Mouse (Mus musculus): ENCODE data around the gene Bcam. TPM values are rescaled to one million over a fixed set of nuclear protein-coding genes. Genes with fewer than 3 reads are reported as not detected.

The Bcam gene
- total and polyA plus RNA-seq, 3 experiments = 190 to 240 (median 214) TPM

GRCm38 (mm10) chr7:19713196-19713595 is 57.6 kb downstream of the Bcam start:
- no peak overlapping the region for H3K27ac ChIP-seq
- TF ChIP-seq CTCF (IDR thresholded peaks at IDR 0.05) = peak; percentile 67
- no peak for TF ChIP-seq POLR2A (IDR thresholded peaks at IDR 0.05; ENCODE audit: insufficient read depth, low read depth, low read length)
- WGBS = 36% methylated on average over 4 of the region's 4 CpGs
- no peaks in the 10 kb centered on the region for H3K79me2 ChIP-seq (replicated peaks; ENCODE audit: control insufficient read depth, insufficient read depth, low read length)
- no peaks in the 10 kb centered on the region for H3K27me3 ChIP-seq (ENCODE audit: control insufficient read depth, insufficient read depth, low read length)
- H3K36me3 ChIP-seq (ENCODE audit: control insufficient read depth, insufficient read depth, low read length) = no peaks in the 10 kb centered on the region
- intact Hi-C loops (cut with DNase I) = loop anchor here (1.0 kb wide), 1 partner anchor 44 kb away; no protein-coding TSS in a partner anchor
- no peak for DNase-seq
- H3K4me3 ChIP-seq = no peak overlapping the region
- peaks cover 2% of the 10 kb centered on the region for H3K4me1 ChIP-seq (ENCODE audit: control insufficient read depth, insufficient read depth, low read length)
- no peak overlapping the region for H3K9ac ChIP-seq (ENCODE audit: low read depth, low read length)

GRCm38 (mm10) chr7:19712414-19712813 is 58.4 kb downstream of the Bcam start:
- intact Hi-C loops (cut with DNase I) = no loop called here
- H3K27me3 ChIP-seq (ENCODE audit: control insufficient read depth, insufficient read depth, low read length) = no peaks in the 10 kb centered on the region
- TF ChIP-seq CTCF (IDR thresholded peaks at IDR 0.05) (peak; percentile 68), POLR2A (IDR thresholded peaks at IDR 0.05; ENCODE audit: insufficient read depth, low read depth, low read length) (no peak), EP300 (IDR thresholded peaks at IDR 0.05; ENCODE audit: insufficient read depth, low read depth, low read length) (no peak)
- no peaks in the 10 kb centered on the region for H3K79me2 ChIP-seq (replicated peaks; ENCODE audit: control insufficient read depth, insufficient read depth, low read length)
- H3K9ac ChIP-seq (ENCODE audit: low read depth, low read length) = no peak overlapping the region
- no peak for DNase-seq
- peaks cover 2% of the 10 kb centered on the region for H3K4me1 ChIP-seq (ENCODE audit: control insufficient read depth, insufficient read depth, low read length)
- no peaks in the 10 kb centered on the region for H3K36me3 ChIP-seq (ENCODE audit: control insufficient read depth, insufficient read depth, low read length)
- H3K4me3 ChIP-seq = no peak overlapping the region
- H3K27ac ChIP-seq = no peak overlapping the region
- 57% methylated on average over 4 of the region's 4 CpGs for WGBS

- Histone ChIP-seq H3K9ac (ENCODE audit: low read depth, low read length) (no peak overlapping the region), H3K36me3 (ENCODE audit: control insufficient read depth, insufficient read depth, low read length) (no peaks in the 10 kb centered on the region), H3K4me1 (ENCODE audit: control insufficient read depth, insufficient read depth, low read length) (peaks cover 2% of the 10 kb centered on the region), H3K27me3 (ENCODE audit: control insufficient read depth, insufficient read depth, low read length) (no peaks in the 10 kb centered on the region), H3K27ac (no peak overlapping the region), H3K79me2 (replicated peaks; ENCODE audit: control insufficient read depth, insufficient read depth, low read length) (no peaks in the 10 kb centered on the region), H3K4me3 (no peak overlapping the region)
- no peak for TF ChIP-seq CTCF (IDR thresholded peaks at IDR 0.05)
- TF ChIP-seq EP300 (IDR thresholded peaks at IDR 0.05; ENCODE audit: insufficient read depth, low read depth, low read length) = no peak
- TF ChIP-seq POLR2A (IDR thresholded peaks at IDR 0.05; ENCODE audit: insufficient read depth, low read depth, low read length) = no peak
- DNase-seq = no peak
- intact Hi-C loops (cut with DNase I) = no loop called here
- WGBS = 90% methylated on average over 10 of the region's 10 CpGs
Observed at GRCm38 (mm10) chr7:19710650-19711049, 60.2 kb downstream of the Bcam start.

Other genes starting within 250 kb of the Bcam start
- 10 to 100 TPM; 58.0 to 69.5 TPM for gene Ppp1r37, start 207.9 kb downstream of the Bcam start, total RNA-seq (2021)
- 56.0 and 66.4 TPM in 2 replicates for gene Ppp1r37, start 207.9 kb downstream of the Bcam start, polyA plus RNA-seq (2012; rRNA removed)
- under 1 TPM; 0.42 to 0.43 TPM for gene Zfp296, start 193.7 kb downstream of the Bcam start, total RNA-seq (2021)
- gene Zfp296, start 193.7 kb downstream of the Bcam start, polyA plus RNA-seq (2012; rRNA removed) = 0.82 and 1.0 TPM in 2 replicates
- gene Gemin7, start 193.4 kb downstream of the Bcam start, total RNA-seq (2021) = 10 to 100 TPM; 48.5 to 48.6 TPM
- gene Gemin7, start 193.4 kb downstream of the Bcam start, polyA plus RNA-seq (2012; rRNA removed) = 75.2 and 87.3 TPM in 2 replicates
- gene Clasrp, start 166.5 kb downstream of the Bcam start, total RNA-seq (2021) = 10 to 100 TPM; 13.9 to 14.0 TPM
- 26.1 and 32.0 TPM in 2 replicates for gene Clasrp, start 166.5 kb downstream of the Bcam start, polyA plus RNA-seq (2012; rRNA removed)
- gene Relb, start 141.6 kb downstream of the Bcam start, total RNA-seq (2021) = 1 to 10 TPM; 7.1 to 7.6 TPM
- 9.5 and 12.1 TPM in 2 replicates for gene Relb, start 141.6 kb downstream of the Bcam start, polyA plus RNA-seq (2012; rRNA removed)
- 10 to 100 TPM; 61.7 to 74.9 TPM for gene Clptm1, start 106.0 kb downstream of the Bcam start, total RNA-seq (2021)
- gene Clptm1, start 106.0 kb downstream of the Bcam start, polyA plus RNA-seq (2012; rRNA removed) = 70.1 and 123 TPM in 2 replicates
- gene Apoc2, start 93.1 kb downstream of the Bcam start, total RNA-seq (2021) = under 1 TPM in 1 of 2 experiments, not detected in 1; 0.47 TPM
- gene Apoc2, start 93.1 kb downstream of the Bcam start, polyA plus RNA-seq (2012; rRNA removed) = not detected in 2 replicates
- gene Gm44805, start 89.6 kb downstream of the Bcam start, total RNA-seq (2021) = not detected
- gene Gm44805, start 89.6 kb downstream of the Bcam start, polyA plus RNA-seq (2012; rRNA removed) = not detected in 2 replicates
- gene Apoc4, start 89.5 kb downstream of the Bcam start, total RNA-seq (2021) = not detected
- 0.82 TPM in 1 of 2 replicates, not detected in the other for gene Apoc4, start 89.5 kb downstream of the Bcam start, polyA plus RNA-seq (2012; rRNA removed)
- gene Apoc1, start 78.4 kb downstream of the Bcam start, total RNA-seq (2021) = 1 to 10 TPM; 2.7 to 4.2 TPM
- gene Apoc1, start 78.4 kb downstream of the Bcam start, polyA plus RNA-seq (2012; rRNA removed) = 3.1 and 7.2 TPM in 2 replicates
- 100 to 1,000 TPM; 278 to 293 TPM for gene Apoe, start 71.8 kb downstream of the Bcam start, total RNA-seq (2021)
- 456 and 519 TPM in 2 replicates for gene Apoe, start 71.8 kb downstream of the Bcam start, polyA plus RNA-seq (2012; rRNA removed)
- gene Tomm40, start 55.6 kb downstream of the Bcam start, total RNA-seq (2021) = 10 to 100 TPM; 92.7 to 98.2 TPM
- gene Tomm40, start 55.6 kb downstream of the Bcam start, polyA plus RNA-seq (2012; rRNA removed) = 81.9 and 91.2 TPM in 2 replicates
- gene Nectin2, start 20.5 kb downstream of the Bcam start, total RNA-seq (2021) = 10 to 100 TPM; 30.2 to 41.4 TPM
- gene Nectin2, start 20.5 kb downstream of the Bcam start, polyA plus RNA-seq (2012; rRNA removed) = 29.4 and 30.7 TPM in 2 replicates
- gene Cblc, start 25.8 kb upstream of the Bcam start, total RNA-seq (2021) = under 1 TPM; 0.63 to 0.77 TPM
- gene Cblc, start 25.8 kb upstream of the Bcam start, polyA plus RNA-seq (2012; rRNA removed) = 0.41 and 1.2 TPM in 2 replicates
- gene Bcl3, start 51.8 kb upstream of the Bcam start, total RNA-seq (2021) = 1 to 10 TPM; 3.5 to 6.1 TPM
- gene Bcl3, start 51.8 kb upstream of the Bcam start, polyA plus RNA-seq (2012; rRNA removed) = 11.9 and 14.0 TPM in 2 replicates
- not detected for gene Gm19345, start 81.0 kb upstream of the Bcam start, total RNA-seq (2021)
- not detected in 2 replicates for gene Gm19345, start 81.0 kb upstream of the Bcam start, polyA plus RNA-seq (2012; rRNA removed)
- gene Ceacam16, start 90.3 kb upstream of the Bcam start, total RNA-seq (2021) = under 1 TPM in 1 of 2 experiments, not detected in 1; 0.14 TPM
- 0.35 and 0.66 TPM in 2 replicates for gene Ceacam16, start 90.3 kb upstream of the Bcam start, polyA plus RNA-seq (2012; rRNA removed)
- gene Ceacam19, start 116.9 kb upstream of the Bcam start, total RNA-seq (2021) = not detected
- not detected in 2 replicates for gene Ceacam19, start 116.9 kb upstream of the Bcam start, polyA plus RNA-seq (2012; rRNA removed)
- gene Pvr, start 150.1 kb upstream of the Bcam start, total RNA-seq (2021) = 10 to 100 TPM; 20.1 to 24.5 TPM
- 18.1 and 34.0 TPM in 2 replicates for gene Pvr, start 150.1 kb upstream of the Bcam start, polyA plus RNA-seq (2012; rRNA removed)
- gene Igsf23, start 179.7 kb upstream of the Bcam start, total RNA-seq (2021) = 1 to 10 TPM; 1.9 to 2.9 TPM
- 8.6 and 9.9 TPM in 2 replicates for gene Igsf23, start 179.7 kb upstream of the Bcam start, polyA plus RNA-seq (2012; rRNA removed)
- not detected for gene Ceacam20, start 194.4 kb upstream of the Bcam start, total RNA-seq (2021)
- not detected in 2 replicates for gene Ceacam20, start 194.4 kb upstream of the Bcam start, polyA plus RNA-seq (2012; rRNA removed)
- gene Nlrp9b, start 220.4 kb upstream of the Bcam start, total RNA-seq (2021) = not detected
- gene Nlrp9b, start 220.4 kb upstream of the Bcam start, polyA plus RNA-seq (2012; rRNA removed) = not detected in 2 replicates

Measured in heart, adult 2 months (tissue).